31 mouse cellular contexts compared by ENCODE assay signal in genomic region chr17:82827841-82828240, GRCm38 (mm10).
"Had no signal": no experiment of that assay in that cellular context is flagged by ENCODE, and none has a peak within 500 bp of the region (broad histone marks: within the 10 kb centered on the region; RNA-seq: fewer than 3 reads in every experiment).

No protein-coding gene starts in this region.

- H3K4me2 ChIP-seq: limb, embryonic 12.5 days; limb, embryonic 13.5 days; limb, embryonic 15.5 days; liver, embryonic 11.5 days; liver, embryonic 13.5 days; liver, embryonic 15.5 days; lung, embryonic 14.5 days; lung, embryonic 15.5 days; midbrain, embryonic 11.5 days; midbrain, embryonic 12.5 days; midbrain, embryonic 13.5 days; midbrain, embryonic 15.5 days had no signal

- H3K27ac ChIP-seq: left cerebral cortex, adult 2 months; limb, embryonic 10.5 days; limb, embryonic 12.5 days; limb, embryonic 13.5 days; limb, embryonic 15.5 days; liver, embryonic 13.5 days; liver, embryonic 14.5 days; liver, embryonic 15.5 days; lung, embryonic 15.5 days; macrophage; midbrain, embryonic 10.5 days; midbrain, embryonic 12.5 days; midbrain, embryonic 13.5 days; midbrain, embryonic 15.5 days had no signal

- H3K27me3 ChIP-seq: limb, embryonic 12.5 days; limb, embryonic 13.5 days; limb, embryonic 15.5 days; liver, embryonic 13.5 days; liver, embryonic 15.5 days; lung, embryonic 15.5 days; megakaryocyte, embryonic 14.5 days; midbrain, embryonic 12.5 days; midbrain, embryonic 13.5 days; midbrain, embryonic 15.5 days had no signal

- ATAC-seq: liver, postnatal 0 days; lung, postnatal 0 days; midbrain, embryonic 13.5 days; midbrain, embryonic 15.5 days; midbrain, embryonic 16.5 days had no signal

- H3K9me3 ChIP-seq: limb, embryonic 10.5 days; limb, embryonic 12.5 days; limb, embryonic 15.5 days; liver, embryonic 13.5 days; liver, embryonic 15.5 days; lung, embryonic 15.5 days; midbrain, embryonic 10.5 days; midbrain, embryonic 13.5 days had no signal

- DNase-seq: left cerebral cortex, postnatal 4 days; liver; liver, embryonic 13.5 days; liver, postnatal 0 days; lung, adult 18-20 months; lung, adult 2 months; lung, embryonic 14.5 days; lung, postnatal 10 days; lung, postnatal 14 days; lung, postnatal 36 days; lung, postnatal 4 days; midbrain, embryonic 14.5 days had no signal

- H3K4me1 ChIP-seq: limb, embryonic 10.5 days; limb, embryonic 12.5 days; limb, embryonic 13.5 days; limb, embryonic 15.5 days; liver, embryonic 13.5 days; liver, embryonic 15.5 days; lung, embryonic 15.5 days; megakaryocyte, embryonic 14.5 days; midbrain, embryonic 10.5 days; midbrain, embryonic 12.5 days; midbrain, embryonic 13.5 days; midbrain, embryonic 15.5 days had no signal

- H3K9ac ChIP-seq: limb, embryonic 12.5 days; limb, embryonic 13.5 days; limb, embryonic 15.5 days; liver, embryonic 13.5 days; liver, embryonic 14.5 days; liver, embryonic 15.5 days; liver, postnatal 0 days; lung, embryonic 14.5 days; lung, embryonic 15.5 days; midbrain, embryonic 12.5 days; midbrain, embryonic 13.5 days; midbrain, embryonic 15.5 days had no signal

- H3K36me3 ChIP-seq: limb, embryonic 10.5 days; limb, embryonic 12.5 days; limb, embryonic 13.5 days; limb, embryonic 15.5 days; liver, embryonic 13.5 days; liver, embryonic 15.5 days; lung, embryonic 15.5 days; midbrain, embryonic 10.5 days; midbrain, embryonic 12.5 days; midbrain, embryonic 13.5 days; midbrain, embryonic 15.5 days had no signal

- H3K4me3 ChIP-seq: left cerebral cortex, adult 2 months; limb, embryonic 10.5 days; limb, embryonic 12.5 days; limb, embryonic 13.5 days; limb, embryonic 15.5 days; liver, embryonic 13.5 days; liver, embryonic 15.5 days; lung, embryonic 15.5 days; megakaryocyte, embryonic 14.5 days; midbrain, embryonic 10.5 days; midbrain, embryonic 12.5 days; midbrain, embryonic 13.5 days; midbrain, embryonic 15.5 days; myocyte had no signal
